Mouse (Mus musculus): ENCODE measurements at regions not wholly inside any gene's neighbourhood (a gene's known extent, or its start where the extent isn't known, plus 50 kb on each side); places are given as distances from the start of the nearest gene placed in this dataset.

GRCm38 (mm10) chr13:31317066-31317465, 238.9 kb upstream of the Foxq1 start:
- peaks cover 18% of the 10 kb centered on the region; the same call in 1 of the 2 replicates for H3K9me3 ChIP-seq
- TF ChIP-seq FLI1 (IDR thresholded peaks at IDR 0.05; ENCODE audit: low read length) (no peak), GATA1 (IDR thresholded peaks at IDR 0.05; ENCODE audit: borderline replicate concordance, low read length) (no peak)
- H3K27me3 ChIP-seq (replicated peaks): no peaks in the 10 kb centered on the region
- no peaks in the 10 kb centered on the region for H3K36me3 ChIP-seq (replicated peaks; ENCODE audit: low read length)
- peaks cover 3% of the 10 kb centered on the region; the same call in 1 of the 2 replicates for H3K4me1 ChIP-seq
- H3K4me3 ChIP-seq (replicated peaks): no peak overlapping the region

- Histone ChIP-seq H3K4me1 (peaks cover 3% of the 10 kb centered on the region; the same call in 1 of the 2 replicates), H3K9me3 (peaks cover 18% of the 10 kb centered on the region; the same call in 1 of the 2 replicates), H3K36me3 (replicated peaks; ENCODE audit: low read length) (no peaks in the 10 kb centered on the region), H3K27me3 (replicated peaks) (no peaks in the 10 kb centered on the region), H3K4me3 (replicated peaks) (no peak overlapping the region)
- no peak for TF ChIP-seq GATA1 (IDR thresholded peaks at IDR 0.05; ENCODE audit: borderline replicate concordance, low read length)
- no peak for TF ChIP-seq FLI1 (IDR thresholded peaks at IDR 0.05; ENCODE audit: low read length)
Observed at GRCm38 (mm10) chr13:31318008-31318407, 237.9 kb upstream of the Foxq1 start.

GRCm38 (mm10) chr13:31321411-31321810, 234.5 kb upstream of the Foxq1 start:
- no peak overlapping the region for H3K4me3 ChIP-seq (replicated peaks)
- peaks cover 15% of the 10 kb centered on the region; the same call in 1 of the 2 replicates for H3K9me3 ChIP-seq
- no peaks in the 10 kb centered on the region for H3K27me3 ChIP-seq (replicated peaks)
- no peak for TF ChIP-seq GATA1 (IDR thresholded peaks at IDR 0.05; ENCODE audit: borderline replicate concordance, low read length)
- TF ChIP-seq FLI1 (IDR thresholded peaks at IDR 0.05; ENCODE audit: low read length): no peak
- no peaks in the 10 kb centered on the region for H3K36me3 ChIP-seq (replicated peaks; ENCODE audit: low read length)
- H3K4me1 ChIP-seq: no peaks in the 10 kb centered on the region

- Histone ChIP-seq H3K36me3 (replicated peaks; ENCODE audit: low read length) (no peaks in the 10 kb centered on the region), H3K4me3 (replicated peaks) (no peak overlapping the region)
- TF ChIP-seq GATA1 (IDR thresholded peaks at IDR 0.05; ENCODE audit: borderline replicate concordance, low read length) (no peak), FLI1 (IDR thresholded peaks at IDR 0.05; ENCODE audit: low read length) (no peak)
Observed at GRCm38 (mm10) chr13:31326269-31326851, 229.6 kb upstream of the Foxq1 start.

GRCm38 (mm10) chr13:31327511-31327951, 228.4 kb upstream of the Foxq1 start:
- Histone ChIP-seq H3K27me3 (replicated peaks) (no peaks in the 10 kb centered on the region), H3K4me3 (replicated peaks) (no peak overlapping the region), H3K36me3 (replicated peaks; ENCODE audit: low read length) (no peaks in the 10 kb centered on the region), H3K4me1 (no peaks in the 10 kb centered on the region), H3K9me3 (no peaks in the 10 kb centered on the region)
- TF ChIP-seq GATA1 (IDR thresholded peaks at IDR 0.05; ENCODE audit: borderline replicate concordance, low read length) (no peak), FLI1 (IDR thresholded peaks at IDR 0.05; ENCODE audit: low read length) (no peak)

More at GRCm38 (mm10) chr13:31326269-31326851, 229.6 kb upstream of the Foxq1 start:
- H3K9me3 ChIP-seq: 0 out of 2 replicates have a peak, but pooled peaks cover 4% of the 10 kb centered on the region
- no peaks in the 10 kb centered on the region for H3K27me3 ChIP-seq (replicated peaks)
- H3K4me1 ChIP-seq: no peaks in the 10 kb centered on the region

- Histone ChIP-seq H3K36me3 (replicated peaks; ENCODE audit: low read length) (no peaks in the 10 kb centered on the region), H3K9me3 (no peaks in the 10 kb centered on the region), H3K4me1 (no peaks in the 10 kb centered on the region), H3K27me3 (replicated peaks) (no peaks in the 10 kb centered on the region), H3K4me3 (replicated peaks) (no peak overlapping the region)
- TF ChIP-seq FLI1 (IDR thresholded peaks at IDR 0.05; ENCODE audit: low read length) (no peak), GATA1 (IDR thresholded peaks at IDR 0.05; ENCODE audit: borderline replicate concordance, low read length) (no peak)
Observed at GRCm38 (mm10) chr13:31328756-31329155, 227.2 kb upstream of the Foxq1 start.

GRCm38 (mm10) chr13:31330731-31331130, 225.2 kb upstream of the Foxq1 start:
- Histone ChIP-seq H3K9me3 (no peaks in the 10 kb centered on the region), H3K27me3 (replicated peaks) (no peaks in the 10 kb centered on the region), H3K36me3 (replicated peaks; ENCODE audit: low read length) (no peaks in the 10 kb centered on the region), H3K4me3 (replicated peaks) (no peak overlapping the region), H3K4me1 (no peaks in the 10 kb centered on the region)
- TF ChIP-seq FLI1 (IDR thresholded peaks at IDR 0.05; ENCODE audit: low read length): no peak
- no peak for TF ChIP-seq GATA1 (IDR thresholded peaks at IDR 0.05; ENCODE audit: borderline replicate concordance, low read length)

- no peak for TF ChIP-seq FLI1 (IDR thresholded peaks at IDR 0.05; ENCODE audit: low read length)
- TF ChIP-seq GATA1 (IDR thresholded peaks at IDR 0.05; ENCODE audit: borderline replicate concordance, low read length): no peak
- no peaks in the 10 kb centered on the region for H3K4me1 ChIP-seq
- no peaks in the 10 kb centered on the region for H3K36me3 ChIP-seq (replicated peaks; ENCODE audit: low read length)
- H3K27me3 ChIP-seq (replicated peaks): no peaks in the 10 kb centered on the region
- 0 out of 2 replicates have a peak, but pooled peaks cover 1% of the 10 kb centered on the region for H3K9me3 ChIP-seq
- H3K4me3 ChIP-seq (replicated peaks): no peak overlapping the region
Observed at GRCm38 (mm10) chr13:31334981-31335380, 221.0 kb upstream of the Foxq1 start.

- TF ChIP-seq FLI1 (IDR thresholded peaks at IDR 0.05; ENCODE audit: low read length) (no peak), GATA1 (IDR thresholded peaks at IDR 0.05; ENCODE audit: borderline replicate concordance, low read length) (no peak)
- H3K27me3 ChIP-seq (replicated peaks): no peaks in the 10 kb centered on the region
- H3K9me3 ChIP-seq: peaks cover 9% of the 10 kb centered on the region
- no peaks in the 10 kb centered on the region for H3K36me3 ChIP-seq (replicated peaks; ENCODE audit: low read length)
- no peak overlapping the region for H3K4me3 ChIP-seq (replicated peaks)
- no peaks in the 10 kb centered on the region for H3K4me1 ChIP-seq
Observed at GRCm38 (mm10) chr13:31337631-31338030, 218.3 kb upstream of the Foxq1 start.

- no peaks in the 10 kb centered on the region for H3K36me3 ChIP-seq (replicated peaks; ENCODE audit: low read length)
- H3K27me3 ChIP-seq (replicated peaks): no peaks in the 10 kb centered on the region
- H3K9me3 ChIP-seq: peaks cover 9% of the 10 kb centered on the region
- no peak overlapping the region for H3K4me3 ChIP-seq (replicated peaks)
- TF ChIP-seq FLI1 (IDR thresholded peaks at IDR 0.05; ENCODE audit: low read length) (no peak), GATA1 (IDR thresholded peaks at IDR 0.05; ENCODE audit: borderline replicate concordance, low read length) (no peak)
- H3K4me1 ChIP-seq: no peaks in the 10 kb centered on the region
Observed at GRCm38 (mm10) chr13:31339386-31339785, 216.5 kb upstream of the Foxq1 start.
